Comparison of ENCODE assay signal across 27 mouse cellular contexts in genomic region chr16:66014861-66015602, GRCm38 (mm10).
A peak's percentile ranks its signal among the peaks of the same experiment; 100 is the strongest.
DNase-seq lines count a peak whose midpoint lies in the region; ATAC-seq and TF ChIP-seq lines count a peak whose summit lies in the region.
"Had no signal": no experiment of that assay in that cellular context is flagged by ENCODE, and none has a peak within 500 bp of the region (broad histone marks: within the 10 kb centered on the region; RNA-seq: fewer than 3 reads in every experiment).

No protein-coding gene starts in this region.

- ATAC-seq in hindbrain, embryonic 11.5 days (ENCODE audit: low FRiP score), result peak; percentile 74
- no peak for ATAC-seq in hindbrain, postnatal 0 days
- peak; percentile 84 for ATAC-seq in midbrain, embryonic 12.5 days (ENCODE audit: low FRiP score, low read depth)
- ATAC-seq in midbrain, embryonic 15.5 days (replicated peaks), result no peak
- peak; percentile 73 for ATAC-seq in midbrain, embryonic 13.5 days
- ATAC-seq: CD4-positive, CD25-positive, alpha-beta regulatory T cell, adult 4 months had no signal

- no peaks in the 10 kb centered on the region for H3K36me3 ChIP-seq in hindbrain, embryonic 11.5 days (ENCODE audit: control insufficient read depth, insufficient read depth, low read length)
- no peaks in the 10 kb centered on the region for H3K36me3 ChIP-seq in hindbrain, postnatal 0 days (ENCODE audit: insufficient read depth, low read length)
- no peaks in the 10 kb centered on the region for H3K36me3 ChIP-seq in midbrain, embryonic 12.5 days
- no peaks in the 10 kb centered on the region for H3K36me3 ChIP-seq in midbrain, embryonic 15.5 days (replicated peaks)
- H3K36me3 ChIP-seq in midbrain, embryonic 13.5 days, result no peaks in the 10 kb centered on the region
- no peaks in the 10 kb centered on the region for H3K36me3 ChIP-seq in heart, adult 2 months (ENCODE audit: control insufficient read depth, insufficient read depth, low read length)
- H3K36me3 ChIP-seq: embryonic facial prominence, embryonic 12.5 days; forebrain, embryonic 10.5 days; limb, embryonic 13.5 days; lung, embryonic 15.5 days had no signal

- H3K4me1 ChIP-seq in hindbrain, embryonic 11.5 days (replicated peaks; ENCODE audit: control insufficient read depth, insufficient read depth, low read length), result no peaks in the 10 kb centered on the region
- H3K4me1 ChIP-seq in hindbrain, postnatal 0 days (ENCODE audit: insufficient read depth, low read length), result no peaks in the 10 kb centered on the region
- peaks cover 3% of the 10 kb centered on the region; the same call in 1 of the 2 replicates for H3K4me1 ChIP-seq in midbrain, embryonic 12.5 days
- 0 out of 2 replicates have a peak, but pooled peaks cover 3% of the 10 kb centered on the region for H3K4me1 ChIP-seq in midbrain, embryonic 15.5 days
- peaks cover 5% of the 10 kb centered on the region for H3K4me1 ChIP-seq in midbrain, embryonic 13.5 days (replicated peaks)
- H3K4me1 ChIP-seq in heart, adult 2 months (ENCODE audit: control insufficient read depth, insufficient read depth, low read length), result no peaks in the 10 kb centered on the region
- H3K4me1 ChIP-seq: embryonic facial prominence, embryonic 12.5 days; limb, embryonic 13.5 days; lung, embryonic 15.5 days had no signal

- TF ChIP-seq POLR2A in heart, adult 2 months (IDR thresholded peaks at IDR 0.05; ENCODE audit: insufficient read depth, low read depth, low read length), result no peak

- no peaks in the 10 kb centered on the region for H3K9me3 ChIP-seq in hindbrain, embryonic 11.5 days (ENCODE audit: control insufficient read depth, low read length)
- H3K9me3 ChIP-seq in hindbrain, postnatal 0 days (ENCODE audit: low read length), result no peaks in the 10 kb centered on the region
- H3K9me3 ChIP-seq in midbrain, embryonic 12.5 days, result no peaks in the 10 kb centered on the region
- H3K9me3 ChIP-seq in midbrain, embryonic 15.5 days, result no peaks in the 10 kb centered on the region
- H3K9me3 ChIP-seq in midbrain, embryonic 13.5 days, result no peaks in the 10 kb centered on the region
- H3K9me3 ChIP-seq: embryonic facial prominence, embryonic 12.5 days; forebrain, embryonic 10.5 days; limb, embryonic 13.5 days; lung, embryonic 15.5 days had no signal

- H3K9ac ChIP-seq in hindbrain, embryonic 11.5 days (ENCODE audit: low read depth, low read length), result no peak overlapping the region
- H3K9ac ChIP-seq in hindbrain, postnatal 0 days (replicated peaks; ENCODE audit: low read length), result no peak overlapping the region
- no peak overlapping the region for H3K9ac ChIP-seq in midbrain, embryonic 12.5 days (replicated peaks)
- no peak overlapping the region for H3K9ac ChIP-seq in midbrain, embryonic 15.5 days
- H3K9ac ChIP-seq in midbrain, embryonic 13.5 days (replicated peaks), result no peak overlapping the region
- no peak overlapping the region for H3K9ac ChIP-seq in heart, adult 2 months (ENCODE audit: low read depth, low read length)
- H3K9ac ChIP-seq: embryonic facial prominence, embryonic 12.5 days; limb, embryonic 13.5 days; lung, embryonic 15.5 days had no signal

- DNase-seq in hindbrain, embryonic 11.5 days (ENCODE audit: low spot score), result peak; percentile 14
- DNase-seq in hindbrain, postnatal 0 days (ENCODE audit: low spot score), result no peak
- no peak for DNase-seq in left cerebral cortex, adult 18-20 months (ENCODE audit: low spot score in 2 of 2)
- no peak for DNase-seq in heart, adult 2 months
- DNase-seq: adrenal gland, postnatal 14 days; cerebellum, adult 11-12 months; cerebellum, adult 9-11 months; embryo, embryonic 11 days; gastrocnemius, postnatal 25 days; heart, adult 11 months; heart, postnatal 36 days; kidney, adult 2 months; kidney, postnatal 36 days; lung, postnatal 36 days; right cerebral cortex, postnatal 4 days; thymus, postnatal 4 days had no signal

- no peak overlapping the region for H3K4me2 ChIP-seq in hindbrain, embryonic 11.5 days (replicated peaks; ENCODE audit: low read depth, low read length)
- H3K4me2 ChIP-seq in hindbrain, postnatal 0 days (ENCODE audit: low read depth, low read length), result no peak overlapping the region
- no peak overlapping the region for H3K4me2 ChIP-seq in midbrain, embryonic 12.5 days (replicated peaks)
- no peak overlapping the region for H3K4me2 ChIP-seq in midbrain, embryonic 15.5 days
- H3K4me2 ChIP-seq in midbrain, embryonic 13.5 days (replicated peaks), result no peak overlapping the region
- H3K4me2 ChIP-seq: embryonic facial prominence, embryonic 12.5 days; heart, embryonic 11.5 days; limb, embryonic 13.5 days; liver, embryonic 11.5 days; lung, embryonic 15.5 days had no signal

- no peaks in the 10 kb centered on the region for H3K79me2 ChIP-seq in heart, adult 2 months (replicated peaks; ENCODE audit: control insufficient read depth, insufficient read depth, low read length)

- no peaks in the 10 kb centered on the region for H3K27me3 ChIP-seq in hindbrain, embryonic 11.5 days (ENCODE audit: control insufficient read depth, insufficient read depth, low read length)
- no peaks in the 10 kb centered on the region for H3K27me3 ChIP-seq in hindbrain, postnatal 0 days (ENCODE audit: insufficient read depth, low read length)
- H3K27me3 ChIP-seq in midbrain, embryonic 12.5 days, result no peaks in the 10 kb centered on the region
- H3K27me3 ChIP-seq in midbrain, embryonic 15.5 days (replicated peaks), result no peaks in the 10 kb centered on the region
- no peaks in the 10 kb centered on the region for H3K27me3 ChIP-seq in midbrain, embryonic 13.5 days
- no peaks in the 10 kb centered on the region for H3K27me3 ChIP-seq in heart, adult 2 months (ENCODE audit: control insufficient read depth, insufficient read depth, low read length)
- H3K27me3 ChIP-seq: embryonic facial prominence, embryonic 12.5 days; limb, embryonic 13.5 days; lung, embryonic 15.5 days had no signal

- H3K27ac ChIP-seq in hindbrain, embryonic 11.5 days (ENCODE audit: low read depth, low read length), result no peak overlapping the region
- no peak overlapping the region for H3K27ac ChIP-seq in hindbrain, postnatal 0 days
- H3K27ac ChIP-seq in midbrain, embryonic 12.5 days (replicated peaks), result no peak overlapping the region
- no peak overlapping the region for H3K27ac ChIP-seq in midbrain, embryonic 15.5 days
- H3K27ac ChIP-seq in midbrain, embryonic 13.5 days, result no peak overlapping the region
- H3K27ac ChIP-seq in heart, adult 2 months, result no peak overlapping the region
- H3K27ac ChIP-seq: embryonic facial prominence, embryonic 12.5 days; forebrain, embryonic 10.5 days; layer of hippocampus, adult 2 months; limb, embryonic 13.5 days; lung, embryonic 15.5 days had no signal

- no peak for TF ChIP-seq EP300 in heart, adult 2 months (IDR thresholded peaks at IDR 0.05; ENCODE audit: insufficient read depth, low read depth, low read length)

- no peak for TF ChIP-seq CTCF in hindbrain, postnatal 0 days (IDR thresholded peaks at IDR 0.05; ENCODE audit: low read depth)
- no peak for TF ChIP-seq CTCF in heart, adult 2 months (IDR thresholded peaks at IDR 0.05)

- intact Hi-C loops in heart, adult 2 months (cut with DNase I), result no loop called here

- no peak overlapping the region for H3K4me3 ChIP-seq in hindbrain, embryonic 11.5 days (ENCODE audit: low read depth, low read length)
- no peak overlapping the region for H3K4me3 ChIP-seq in hindbrain, postnatal 0 days (ENCODE audit: low read length)
- H3K4me3 ChIP-seq in midbrain, embryonic 12.5 days, result no peak overlapping the region
- H3K4me3 ChIP-seq in midbrain, embryonic 15.5 days, result no peak overlapping the region
- no peak overlapping the region for H3K4me3 ChIP-seq in midbrain, embryonic 13.5 days (replicated peaks)
- no peak overlapping the region for H3K4me3 ChIP-seq in heart, adult 2 months
- H3K4me3 ChIP-seq: embryonic facial prominence, embryonic 12.5 days; forebrain, embryonic 10.5 days; layer of hippocampus, adult 2 months; limb, embryonic 13.5 days; lung, embryonic 15.5 days had no signal

- 39% methylated on average over 5 of the region's 5 CpGs for WGBS in hindbrain, embryonic 11.5 days
- WGBS in hindbrain, postnatal 0 days, result 37% methylated on average over 5 of the region's 5 CpGs
- WGBS in midbrain, embryonic 12.5 days, result 26% methylated on average over 5 of the region's 5 CpGs
- WGBS in midbrain, embryonic 15.5 days, result 30% methylated on average over 5 of the region's 5 CpGs
- 25% methylated on average over 5 of the region's 5 CpGs for WGBS in midbrain, embryonic 13.5 days
- WGBS in heart, adult 2 months, result 42% methylated on average over 5 of the region's 5 CpGs

Comparison
In these comparisons a context has a peak if more than half of its experiments do, and no peak if none do; other contexts are left out.
1. ATAC-seq: peak in hindbrain, embryonic 11.5 days (single experiment), midbrain, embryonic 12.5 days (single experiment) and midbrain, embryonic 13.5 days (single experiment); none in hindbrain, postnatal 0 days (single experiment) and midbrain, embryonic 15.5 days (single experiment).